Mouse (Mus musculus): ENCODE data around the gene Mea1. TPM values are rescaled to one million over a fixed set of nuclear protein-coding genes. Genes with fewer than 3 reads are reported as not detected.

Mea1 gene
- polyA plus RNA-seq, 1 experiment from 2014 or later: 119 TPM

- H3K9ac ChIP-seq (ENCODE audit: low read depth, low read length): peak overlapping the region; percentile 63
- no peaks in the 10 kb centered on the region for H3K9me3 ChIP-seq (ENCODE audit: control insufficient read depth, low read length)
- peak overlapping the region; percentile 70 for H3K4me3 ChIP-seq (ENCODE audit: low read depth, low read length)
- H3K4me1 ChIP-seq (replicated peaks; ENCODE audit: control insufficient read depth, insufficient read depth, low read length): peaks cover 31% of the 10 kb centered on the region
- no peaks in the 10 kb centered on the region for H3K27me3 ChIP-seq (replicated peaks; ENCODE audit: control insufficient read depth, insufficient read depth, low read length)
- H3K4me2 ChIP-seq: peak overlapping the region; percentile 97
- no peak for ATAC-seq (replicated peaks; ENCODE audit: low FRiP score)
- 68% methylated on average over 9 of the region's 9 CpGs for WGBS
- no peak for DNase-seq (ENCODE audit: low spot score)
- H3K36me3 ChIP-seq (ENCODE audit: control insufficient read depth, insufficient read depth, low read length): peaks cover 26% of the 10 kb centered on the region
- H3K27ac ChIP-seq (ENCODE audit: low read depth, low read length): 0 out of 2 replicates have a peak overlapping the region, but pooled peaks have one; percentile 79
These were observed 318 bp downstream of the Mea1 start for GRCm38 (mm10) chr17:46678911-46679310.

GRCm38 (mm10) chr17:46679843-46680759, 1.5 kb downstream of the Mea1 start:
- under 1% methylated on average over 34 of the region's 34 CpGs for WGBS

GRCm38 (mm10) chr17:46680760-46681373, 2.3 kb downstream of the Mea1 start, which contains the start of gene Klhdc3:
TSS of gene Klhdc3 (minus strand) at chr17:46680914.
- peak; percentile 100 for DNase-seq (ENCODE audit: low spot score)
- H3K27ac ChIP-seq (ENCODE audit: low read depth, low read length): peak within 1 kb of the TSS; percentile 79
- H3K27me3 ChIP-seq (replicated peaks; ENCODE audit: control insufficient read depth, insufficient read depth, low read length): no peaks in the 10 kb centered on the region
- whole genome bisulfite sequencing: under 1% methylated on average over 49 of the region's 49 CpGs
- ATAC-seq (replicated peaks; ENCODE audit: low FRiP score): peak; percentile 98
- H3K36me3 ChIP-seq (ENCODE audit: control insufficient read depth, insufficient read depth, low read length): peaks cover 41% of the 10 kb centered on the region
- H3K4me3 ChIP-seq (ENCODE audit: low read depth, low read length): peak within 1 kb of the TSS; percentile 70
- peak within 1 kb of the TSS; percentile 97 for H3K4me2 ChIP-seq
- no peaks in the 10 kb centered on the region for H3K9me3 ChIP-seq (ENCODE audit: control insufficient read depth, low read length)
- peak within 1 kb of the TSS; percentile 70 for H3K9ac ChIP-seq (ENCODE audit: low read depth, low read length)
- peaks cover 23% of the 10 kb centered on the region for H3K4me1 ChIP-seq (replicated peaks; ENCODE audit: control insufficient read depth, insufficient read depth, low read length)

More at GRCm38 (mm10) chr17:46679843-46680759, 1.5 kb downstream of the Mea1 start:
- DNase-seq (ENCODE audit: low spot score) (no peak), ATAC-seq (replicated peaks; ENCODE audit: low FRiP score) (peak; percentile 11)
- Histone ChIP-seq H3K4me3 (ENCODE audit: low read depth, low read length) (peak overlapping the region; percentile 70), H3K4me1 (replicated peaks; ENCODE audit: control insufficient read depth, insufficient read depth, low read length) (peaks cover 23% of the 10 kb centered on the region), H3K27ac (ENCODE audit: low read depth, low read length) (peak overlapping the region; percentile 79), H3K27me3 (replicated peaks; ENCODE audit: control insufficient read depth, insufficient read depth, low read length) (no peaks in the 10 kb centered on the region), H3K36me3 (ENCODE audit: control insufficient read depth, insufficient read depth, low read length) (peaks cover 36% of the 10 kb centered on the region), H3K9me3 (ENCODE audit: control insufficient read depth, low read length) (no peaks in the 10 kb centered on the region), H3K9ac (ENCODE audit: low read depth, low read length) (peak overlapping the region; percentile 63), H3K4me2 (peak overlapping the region; percentile 97)

GRCm38 (mm10) chr17:46681466-46682118, 3.0 kb downstream of the Mea1 start:
- peaks cover 40% of the 10 kb centered on the region for H3K36me3 ChIP-seq (ENCODE audit: control insufficient read depth, insufficient read depth, low read length)

GRCm38 (mm10) chr17:46682654-46683389, 4.2 kb downstream of the Mea1 start:
- Histone ChIP-seq H3K9ac (ENCODE audit: low read depth, low read length) (no peak overlapping the region), H3K4me3 (ENCODE audit: low read depth, low read length) (no peak overlapping the region), H3K4me2 (no peak overlapping the region), H3K36me3 (ENCODE audit: control insufficient read depth, insufficient read depth, low read length) (peaks cover 40% of the 10 kb centered on the region), H3K9me3 (ENCODE audit: control insufficient read depth, low read length) (no peaks in the 10 kb centered on the region), H3K27me3 (replicated peaks; ENCODE audit: control insufficient read depth, insufficient read depth, low read length) (no peaks in the 10 kb centered on the region), H3K27ac (ENCODE audit: low read depth, low read length) (no peak overlapping the region), H3K4me1 (replicated peaks; ENCODE audit: control insufficient read depth, insufficient read depth, low read length) (peaks cover 23% of the 10 kb centered on the region)
- ATAC-seq (replicated peaks; ENCODE audit: low FRiP score): no peak
- WGBS: 90% methylated on average over 16 of the region's 16 CpGs
- DNase-seq (ENCODE audit: low spot score): no peak

More at GRCm38 (mm10) chr17:46681466-46682118, 3.0 kb downstream of the Mea1 start:
- 21% methylated on average over 12 of the region's 12 CpGs for WGBS
- DNase-seq (ENCODE audit: low spot score) (no peak), ATAC-seq (replicated peaks; ENCODE audit: low FRiP score) (no peak)
- Histone ChIP-seq H3K27ac (ENCODE audit: low read depth, low read length) (peak overlapping the region; percentile 79; the same call in 1 of the 2 replicates), H3K9ac (ENCODE audit: low read depth, low read length) (peak overlapping the region; percentile 70), H3K4me2 (peak overlapping the region; percentile 97), H3K4me1 (replicated peaks; ENCODE audit: control insufficient read depth, insufficient read depth, low read length) (peaks cover 23% of the 10 kb centered on the region), H3K4me3 (ENCODE audit: low read depth, low read length) (peak overlapping the region; percentile 70), H3K9me3 (ENCODE audit: control insufficient read depth, low read length) (no peaks in the 10 kb centered on the region), H3K27me3 (replicated peaks; ENCODE audit: control insufficient read depth, insufficient read depth, low read length) (no peaks in the 10 kb centered on the region)

- Histone ChIP-seq H3K4me3 (ENCODE audit: low read depth, low read length) (no peak overlapping the region), H3K4me2 (no peak overlapping the region), H3K9me3 (ENCODE audit: control insufficient read depth, low read length) (no peaks in the 10 kb centered on the region), H3K36me3 (ENCODE audit: control insufficient read depth, insufficient read depth, low read length) (peaks cover 40% of the 10 kb centered on the region), H3K27ac (ENCODE audit: low read depth, low read length) (no peak overlapping the region), H3K9ac (ENCODE audit: low read depth, low read length) (no peak overlapping the region), H3K4me1 (replicated peaks; ENCODE audit: control insufficient read depth, insufficient read depth, low read length) (peaks cover 11% of the 10 kb centered on the region), H3K27me3 (replicated peaks; ENCODE audit: control insufficient read depth, insufficient read depth, low read length) (no peaks in the 10 kb centered on the region)
- DNase-seq (ENCODE audit: low spot score) (no peak), ATAC-seq (replicated peaks; ENCODE audit: low FRiP score) (no peak)
- 90% methylated on average over 6 of the region's 6 CpGs for WGBS
These were observed 7.3 kb downstream of the Mea1 start for GRCm38 (mm10) chr17:46685913-46686312.

GRCm38 (mm10) chr17:46690665-46691064, 12.1 kb downstream of the Mea1 start:
- H3K4me3 ChIP-seq (ENCODE audit: low read depth, low read length): no peak overlapping the region
- H3K9me3 ChIP-seq (ENCODE audit: control insufficient read depth, low read length): no peaks in the 10 kb centered on the region
- no peak overlapping the region for H3K9ac ChIP-seq (ENCODE audit: low read depth, low read length)
- peaks cover 5% of the 10 kb centered on the region; the same call in 1 of the 2 replicates for H3K4me1 ChIP-seq (replicated peaks; ENCODE audit: control insufficient read depth, insufficient read depth, low read length)
- DNase-seq (ENCODE audit: low spot score) (no peak), ATAC-seq (replicated peaks; ENCODE audit: low FRiP score) (peak; percentile 82)
- H3K27ac ChIP-seq (ENCODE audit: low read depth, low read length): peak overlapping the region; percentile 11; the same call in 1 of the 2 replicates
- H3K27me3 ChIP-seq (replicated peaks; ENCODE audit: control insufficient read depth, insufficient read depth, low read length): no peaks in the 10 kb centered on the region
- WGBS: 56% methylated on average over 12 of the region's 12 CpGs
- H3K4me2 ChIP-seq: peak overlapping the region; percentile 26; the same call in 1 of the 2 replicates
- peaks cover 15% of the 10 kb centered on the region for H3K36me3 ChIP-seq (ENCODE audit: control insufficient read depth, insufficient read depth, low read length)

- Histone ChIP-seq H3K27me3 (replicated peaks; ENCODE audit: control insufficient read depth, insufficient read depth, low read length) (no peaks in the 10 kb centered on the region), H3K4me3 (ENCODE audit: low read depth, low read length) (no peak overlapping the region), H3K9me3 (ENCODE audit: control insufficient read depth, low read length) (no peaks in the 10 kb centered on the region), H3K4me1 (replicated peaks; ENCODE audit: control insufficient read depth, insufficient read depth, low read length) (peaks cover 5% of the 10 kb centered on the region; the same call in 1 of the 2 replicates), H3K9ac (ENCODE audit: low read depth, low read length) (no peak overlapping the region), H3K27ac (ENCODE audit: low read depth, low read length) (peak overlapping the region; percentile 11; the same call in 1 of the 2 replicates), H3K36me3 (ENCODE audit: control insufficient read depth, insufficient read depth, low read length) (peaks cover 8% of the 10 kb centered on the region), H3K4me2 (no peak overlapping the region)
- 86% methylated on average over 2 of the region's 2 CpGs for WGBS
- DNase-seq (ENCODE audit: low spot score): no peak
- no peak for ATAC-seq (replicated peaks; ENCODE audit: low FRiP score)
These were observed 12.8 kb downstream of the Mea1 start for GRCm38 (mm10) chr17:46691390-46691789.
